Mouse (Mus musculus): ENCODE results near the gene Tex28.
"Not testable (repeated sequence)": the region's sequence is repeated elsewhere in the genome, so short reads cannot be mapped to it uniquely, and the experiment has no call there.

Tex28 gene

GRCm38 (mm10) chrX:74167738-74168137 lies at the start of gene Tex28:
Gene Tex28 (minus strand): TSS chrX:74167838.
- no peak for DNase-seq (ENCODE audit: low spot score)

- no peak for DNase-seq (ENCODE audit: low spot score)
Observed at GRCm38 (mm10) chrX:74203556-74203955, 35.9 kb upstream of the Tex28 start.

DNA sequence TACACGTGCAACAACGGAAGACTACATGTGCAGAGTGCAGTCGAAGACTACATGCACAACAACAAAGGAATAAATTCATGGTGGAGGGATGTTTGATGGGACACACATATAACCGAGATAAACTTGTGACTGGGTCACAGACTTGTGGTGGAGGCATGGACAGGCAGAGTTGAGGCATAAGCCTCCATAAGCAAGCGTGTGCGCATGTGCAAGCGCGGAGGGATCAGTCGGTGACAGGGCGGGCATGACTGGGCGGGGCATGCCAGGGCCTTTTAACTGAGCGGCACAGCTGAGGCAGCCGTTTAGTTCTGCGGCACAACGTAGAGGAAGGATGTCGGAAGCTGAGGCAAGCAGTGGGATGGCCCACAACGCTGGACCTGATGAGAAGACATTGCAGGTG lies 9.3 kb upstream of the Tex28 start, which contains the start of gene Tktl1:
TSS of gene Tktl1 (plus strand) at position 301 of the 400 bp plus-strand sequence.
- DNase-seq (ENCODE audit: low spot score) = no peak

DNA sequence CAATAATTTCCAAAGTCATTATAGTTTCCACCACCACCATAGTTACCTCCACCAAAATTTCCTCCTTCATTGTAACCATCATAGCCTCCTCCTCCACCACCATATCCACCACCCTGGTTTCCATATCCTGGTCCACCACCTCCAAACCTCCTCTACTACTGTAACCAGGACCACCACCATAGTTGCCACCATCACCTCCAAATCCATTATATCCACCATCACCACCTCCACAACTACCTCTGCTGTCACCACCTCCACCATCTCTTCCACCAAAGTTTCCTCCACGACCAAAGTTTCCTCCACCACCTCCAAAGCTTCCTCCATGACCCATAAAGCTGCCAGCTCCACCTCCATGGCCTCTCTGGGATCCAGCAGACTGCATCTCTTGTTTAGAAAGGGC lies 32.4 kb downstream of the Tex28 start, which contains the start of gene Mecp2:
TSS of gene Mecp2 (minus strand) at position 101 of the 400 bp plus-strand sequence.
- DNase-seq (ENCODE audit: low spot score) = not testable (repeated sequence)

GRCm38 (mm10) chrX:74127164-74127563 lies 40.5 kb downstream of the Tex28 start, which contains the start of gene Opn1mw:
Gene Opn1mw (plus strand): TSS chrX:74127464.
- no peak for DNase-seq (ENCODE audit: low spot score)

DNA sequence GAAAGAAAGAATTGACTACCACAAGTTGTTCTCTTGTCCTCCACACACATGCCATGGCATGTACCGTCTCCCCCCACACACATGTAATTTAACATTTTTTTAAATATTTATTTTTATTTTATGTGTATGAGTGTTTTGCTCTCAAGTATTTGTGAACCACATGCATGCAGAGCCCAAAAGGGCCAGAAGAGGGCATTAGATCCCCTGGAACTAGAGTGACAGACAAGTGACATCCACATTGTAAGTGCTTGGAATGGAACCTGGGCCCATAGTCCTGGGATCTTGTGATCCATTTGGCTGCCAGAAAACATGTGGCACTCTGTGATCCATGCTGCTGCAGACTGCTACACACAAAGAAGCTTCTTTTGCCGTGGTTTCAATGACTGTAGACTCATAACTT lies 42.7 kb downstream of the Tex28 start:
- no peak for DNase-seq (ENCODE audit: low spot score)

- DNase-seq (ENCODE audit: low spot score) = peak; percentile 6
Observed at GRCm38 (mm10) chrX:74115511-74115910, 52.1 kb downstream of the Tex28 start.

DNA sequence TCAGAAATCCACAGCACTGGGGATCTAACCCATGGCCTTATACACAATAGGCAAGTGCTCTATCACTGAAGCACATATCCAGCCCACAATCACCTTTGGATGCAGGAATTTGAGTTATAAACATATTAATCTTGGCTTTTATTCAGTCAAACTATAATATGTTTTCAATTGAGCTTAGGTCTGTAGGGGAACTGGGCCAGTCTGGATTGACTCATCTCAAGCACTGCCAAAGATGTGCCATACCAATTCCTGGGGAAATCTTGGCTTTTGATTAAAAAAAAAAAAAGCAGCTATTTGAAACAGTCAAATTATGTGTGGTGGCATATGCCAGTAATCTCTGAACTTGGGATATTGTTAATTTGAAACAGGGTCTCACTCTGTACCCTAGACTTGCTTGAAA lies 53.6 kb downstream of the Tex28 start:
- DNase-seq (ENCODE audit: low spot score) = no peak

GRCm38 (mm10) chrX:74108747-74109146 lies 58.9 kb downstream of the Tex28 start:
- DNase-seq (ENCODE audit: low spot score) = no peak

GRCm38 (mm10) chrX:74105916-74106315 lies 61.7 kb downstream of the Tex28 start:
- no peak for DNase-seq (ENCODE audit: low spot score)

DNA sequence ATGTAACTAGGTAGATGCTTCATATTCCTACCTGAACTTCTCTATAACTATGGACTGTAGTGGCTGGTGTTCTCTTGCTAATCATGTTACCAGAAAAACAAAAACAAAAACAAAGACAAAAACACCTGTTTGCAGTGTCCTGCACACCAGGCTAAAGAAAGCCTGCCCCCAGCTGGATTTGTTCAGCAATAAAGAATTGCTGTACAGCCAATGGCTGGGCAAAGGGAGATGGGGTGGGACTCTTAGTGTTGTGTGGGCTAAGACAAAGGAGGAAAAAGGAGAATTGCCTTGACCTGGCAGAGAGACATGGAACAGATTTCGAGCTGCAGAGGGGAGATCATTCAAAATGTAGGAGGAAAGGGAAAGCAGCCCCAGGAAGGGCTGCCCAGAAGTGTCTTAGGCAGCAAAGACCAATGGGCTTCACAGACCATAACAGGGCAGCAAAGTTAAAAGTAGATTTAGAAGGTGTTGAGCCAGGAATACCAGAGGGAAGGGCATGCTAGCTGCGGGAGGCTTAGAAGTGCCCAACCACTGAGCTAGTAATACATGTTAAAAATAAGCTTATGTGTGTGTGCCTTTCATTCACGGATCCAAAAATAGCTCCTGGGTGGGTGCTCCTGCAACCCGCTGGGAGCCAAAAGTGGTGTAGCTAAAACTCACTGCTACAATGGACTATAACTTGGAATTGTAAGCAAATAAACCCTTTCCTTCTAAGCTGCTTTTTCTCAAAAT lies 64.0 kb downstream of the Tex28 start:
- DNase-seq (ENCODE audit: low spot score) = no peak

Measured in ovary, postnatal 10 days (tissue).